Mouse (Mus musculus) ovary, postnatal 14 days (tissue): ENCODE data around the gene Ott.
"Not testable (repeated sequence)": the region's sequence is repeated elsewhere in the genome, so short reads cannot be mapped to it uniquely, and the experiment has no call there.

Experiments
- DNase-seq: peaks from one replicate; pipeline ENCODE4 v3.0.0; 2022; ENCODE audit warnings: low spot score

Ott gene

GRCm38 (mm10) chrX:149073982-149074381, at the start of gene Ott:
Gene Ott, plus strand, starts transcription at chrX:149074282.
- DNase-seq, result not testable (repeated sequence)
